Mouse (Mus musculus) liver, adult 2 months (tissue): ENCODE measurements around the gene Necab2. TPM values are rescaled to one million over a fixed set of nuclear protein-coding genes. Genes with fewer than 3 reads are reported as not detected.
A peak's percentile ranks its signal among the peaks of the same experiment; 100 is the strongest.

ENCODE experiments used
- DNase-seq: peaks from one replicate; pipeline ENCODE4 v3.0.0-alpha.2; 2011; ENCODE audit warnings: low read depth, low spot score; ENCODE audit errors: extremely low read depth
- H3K27ac ChIP-seq: fragments of 200-500 bp; replicated peaks from 2 replicates; pipeline ENCODE4 v1.5.1; 2012; ENCODE audit warnings: low read depth, mild to moderate bottlenecking, control low read depth, inconsistent platforms, low read length; ENCODE audit not compliant: insufficient read depth
- H3K27me3 ChIP-seq: fragments of 200-500 bp; 2 replicates; pipeline ENCODE4 v1.6.1; 2012; ENCODE audit warnings: mild to moderate bottlenecking, moderate library complexity, low read length, inconsistent platforms; ENCODE audit not compliant: control insufficient read depth, insufficient read depth
- H3K36me3 ChIP-seq: fragments of 200-500 bp; 2 replicates; pipeline ENCODE4 v1.6.1; 2012; ENCODE audit warnings: low read length, inconsistent platforms; ENCODE audit not compliant: control insufficient read depth, insufficient read depth
- H3K4me1 ChIP-seq: fragments of 200-500 bp; 2 replicates; pipeline ENCODE4 v1.6.1; 2011; ENCODE audit warnings: low read length; ENCODE audit not compliant: control insufficient read depth, insufficient read depth
- H3K4me3 ChIP-seq: fragments of 200-500 bp; 2 replicates; pipeline ENCODE4 v1.5.1; 2011; ENCODE audit warnings: low read depth, mild to moderate bottlenecking, control low read depth, low read length, moderate library complexity; ENCODE audit not compliant: insufficient read depth
- H3K79me2 ChIP-seq: fragments of 200-500 bp; 2 replicates; pipeline ENCODE4 v1.6.1; 2012; ENCODE audit warnings: inconsistent platforms, mild to moderate bottlenecking, low read length, moderate library complexity; ENCODE audit not compliant: control insufficient read depth, insufficient read depth
- H3K9ac ChIP-seq: fragments of 200-500 bp; 2 replicates; pipeline ENCODE4 v1.6.1; 2012; ENCODE audit warnings: low read depth, mild to moderate bottlenecking, control low read depth, inconsistent platforms, low read length
- CTCF ChIP-seq: fragments of 200-500 bp; IDR thresholded peaks from 2 replicates; pipeline ENCODE4 v1.5.1; 2011; ENCODE audit warnings: low read depth, low read length, control low read depth
- POLR2A ChIP-seq: fragments of 200-500 bp; IDR thresholded peaks from 2 replicates; pipeline ENCODE4 v1.6.1; 2011; ENCODE audit warnings: low read length, control low read depth; ENCODE audit not compliant: insufficient read depth; ENCODE audit errors: extremely low read depth
- WGBS: fragments of 180-500 bp; shearing (Covaris S2); methylation state at CpG from one replicate; pipeline ENCODE4 v1.1.7; 2018; 5-methylcytosine and 5-hydroxymethylcytosine counted together
- polyA plus RNA-seq: library from polyadenylated mRNA; depleted of rRNA; stranded (reverse); fragments of >200 nt; gene quantifications from 2 replicates; pipeline ENCODE4 v1.2.3, GENCODE M21; 2012
- total RNA-seq: library from RNA; depleted of rRNA; stranded (reverse); fragments of >200 nt; gene quantifications from 2 replicates; pipeline ENCODE4 v1.2.3, GENCODE M21; 2014

Necab2 gene
- total and polyA plus RNA-seq, 2 experiments, result 0.11 TPM; not detected in 1

- H3K27me3 ChIP-seq, result no peaks in the 10 kb centered on the region
- WGBS, result 40% methylated on average over 4 of the region's 4 CpGs
- no peak overlapping the region for H3K27ac ChIP-seq
- no peak overlapping the region for H3K4me3 ChIP-seq
- H3K79me2 ChIP-seq, result no peaks in the 10 kb centered on the region
- TF ChIP-seq CTCF (no peak), POLR2A (no peak)
- no peaks in the 10 kb centered on the region for H3K4me1 ChIP-seq
- no peaks in the 10 kb centered on the region for H3K36me3 ChIP-seq
- no peak overlapping the region for H3K9ac ChIP-seq
- peak; percentile 15 for DNase-seq
Measured at GRCm38 (mm10) chr8:119502111-119502510, 55.6 kb downstream of the Necab2 start.

GRCm38 (mm10) chr8:119503191-119503767 lies 56.8 kb downstream of the Necab2 start:
- TF ChIP-seq POLR2A, result no peak
- no peak for TF ChIP-seq CTCF
- H3K27ac ChIP-seq, result no peak overlapping the region
- DNase-seq, result no peak
- 69% methylated on average over 10 of the region's 10 CpGs for WGBS
- peaks cover 4% of the 10 kb centered on the region; the same call in 1 of the 2 replicates for H3K36me3 ChIP-seq
- H3K4me1 ChIP-seq, result no peaks in the 10 kb centered on the region
- H3K79me2 ChIP-seq, result no peaks in the 10 kb centered on the region
- no peak overlapping the region for H3K4me3 ChIP-seq
- no peak overlapping the region for H3K9ac ChIP-seq
- no peaks in the 10 kb centered on the region for H3K27me3 ChIP-seq

DNA sequence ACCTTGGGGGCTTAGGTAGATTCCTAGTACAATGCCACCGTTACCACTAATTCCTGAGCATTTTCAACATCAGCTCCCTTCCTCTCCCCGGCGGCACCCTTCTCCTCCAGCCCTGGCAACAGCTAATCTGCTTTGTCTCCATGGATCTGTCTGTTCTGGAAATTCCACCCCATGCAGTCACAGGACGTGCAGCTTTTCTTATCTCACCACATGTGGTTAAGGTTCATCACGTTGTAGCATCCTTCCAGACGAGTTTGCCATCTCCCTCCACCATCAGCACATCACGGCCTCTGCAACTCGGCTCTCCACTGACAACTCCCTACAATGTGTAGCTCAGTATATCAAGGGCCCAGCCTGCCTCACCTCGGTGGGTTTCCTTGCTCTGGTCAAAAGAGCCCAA lies 59.0 kb downstream of the Necab2 start:
- DNase-seq, result no peak
- H3K36me3 ChIP-seq, result peaks cover 11% of the 10 kb centered on the region; the same call in 1 of the 2 replicates
- WGBS, result 64% methylated on average over 9 of the region's 9 CpGs

GRCm38 (mm10) chr8:119506106-119506505 lies 59.6 kb downstream of the Necab2 start:
- TF ChIP-seq CTCF (no peak), POLR2A (no peak)
- WGBS, result 88% methylated on average over 8 of the region's 8 CpGs
- Histone ChIP-seq H3K9ac (no peak overlapping the region), H3K27me3 (no peaks in the 10 kb centered on the region), H3K4me1 (no peaks in the 10 kb centered on the region), H3K79me2 (no peaks in the 10 kb centered on the region), H3K36me3 (peaks cover 11% of the 10 kb centered on the region; the same call in 1 of the 2 replicates), H3K27ac (no peak overlapping the region), H3K4me3 (no peak overlapping the region)
- no peak for DNase-seq

More for the DNA sequence above, 59.0 kb downstream of the Necab2 start:
- Histone ChIP-seq H3K9ac (no peak overlapping the region), H3K4me3 (no peak overlapping the region), H3K4me1 (no peaks in the 10 kb centered on the region), H3K27me3 (no peaks in the 10 kb centered on the region), H3K27ac (no peak overlapping the region), H3K79me2 (no peaks in the 10 kb centered on the region)
- no peak for TF ChIP-seq POLR2A
- no peak for TF ChIP-seq CTCF

DNA sequence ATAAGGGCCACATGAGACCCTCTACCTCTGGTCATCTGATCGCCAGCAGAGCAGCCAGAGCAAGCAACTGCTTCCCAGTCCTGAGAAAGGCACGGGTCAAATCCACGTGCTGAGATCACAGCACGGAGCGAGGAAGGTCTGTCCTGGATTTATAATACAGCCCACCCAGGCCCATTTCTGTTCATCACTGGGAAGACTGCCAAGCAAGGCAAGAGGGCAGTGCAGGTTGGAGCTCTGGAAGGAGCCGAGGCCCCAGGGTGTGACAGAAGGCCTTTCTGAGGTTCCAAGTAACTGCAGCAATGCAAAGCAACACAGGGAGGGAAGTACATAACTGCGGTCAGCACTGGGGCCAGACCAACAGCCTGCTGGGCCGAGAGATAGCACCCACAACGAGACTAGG lies 64.0 kb downstream of the Necab2 start:
- no peak overlapping the region for H3K9ac ChIP-seq
- H3K27ac ChIP-seq, result no peak overlapping the region
- TF ChIP-seq POLR2A (no peak), CTCF (no peak)
- H3K4me1 ChIP-seq, result no peaks in the 10 kb centered on the region
- peaks cover 26% of the 10 kb centered on the region for H3K36me3 ChIP-seq
- H3K79me2 ChIP-seq, result no peaks in the 10 kb centered on the region
- no peak for DNase-seq
- H3K4me3 ChIP-seq, result no peak overlapping the region
- no peaks in the 10 kb centered on the region for H3K27me3 ChIP-seq
- WGBS, result 84% methylated on average over 9 of the region's 9 CpGs

- DNase-seq, result no peak
- peaks cover 29% of the 10 kb centered on the region for H3K36me3 ChIP-seq
- no peak overlapping the region for H3K4me3 ChIP-seq
- no peaks in the 10 kb centered on the region for H3K27me3 ChIP-seq
- no peaks in the 10 kb centered on the region for H3K79me2 ChIP-seq
- no peak for TF ChIP-seq POLR2A
- TF ChIP-seq CTCF, result no peak
- WGBS, result 94% methylated on average over 7 of the region's 7 CpGs
- H3K4me1 ChIP-seq, result no peaks in the 10 kb centered on the region
- H3K27ac ChIP-seq, result no peak overlapping the region
- no peak overlapping the region for H3K9ac ChIP-seq
Measured at GRCm38 (mm10) chr8:119511722-119512121, 65.2 kb downstream of the Necab2 start.
